Mouse (Mus musculus) midbrain, embryonic 15.5 days (tissue): ENCODE measurements around the gene Rnf121. TPM values are rescaled to one million over a fixed set of nuclear protein-coding genes. Genes with fewer than 3 reads are reported as not detected.

ENCODE experiments used
- ATAC-seq: fragments of 200-750 bp; cut with Nextera tagmentation; replicated peaks from 2 replicates; pipeline ENCODE4 v1.8.0; 2017; ENCODE audit warnings: moderate TSS enrichment
- H3K27ac ChIP-seq: fragments of 300-500 bp; sonication (generic); 2 replicates; pipeline ENCODE4 v1.5.1; 2015; ENCODE audit warnings: mild to moderate bottlenecking, inconsistent platforms
- H3K27me3 ChIP-seq: fragments of 300-500 bp; sonication (generic); replicated peaks from 2 replicates; pipeline ENCODE4 v1.6.1; 2015; ENCODE audit warnings: inconsistent platforms
- H3K36me3 ChIP-seq: fragments of 300-500 bp; sonication (generic); replicated peaks from 2 replicates; pipeline ENCODE4 v1.6.1; 2015; ENCODE audit warnings: inconsistent platforms
- H3K4me1 ChIP-seq: fragments of 300-500 bp; sonication (generic); 2 replicates; pipeline ENCODE4 v1.6.1; 2015; ENCODE audit warnings: inconsistent platforms
- H3K4me2 ChIP-seq: fragments of 300-500 bp; sonication (generic); 2 replicates; pipeline ENCODE4 v1.6.1; 2015; ENCODE audit warnings: inconsistent platforms, mild to moderate bottlenecking, moderate library complexity
- H3K4me3 ChIP-seq: fragments of 300-500 bp; sonication (generic); 2 replicates; pipeline ENCODE4 v1.5.1; 2015; ENCODE audit warnings: mild to moderate bottlenecking, inconsistent platforms
- H3K9ac ChIP-seq: fragments of 300-500 bp; sonication (generic); 2 replicates; pipeline ENCODE4 v1.6.1; 2015; ENCODE audit warnings: mild to moderate bottlenecking, inconsistent platforms
- H3K9me3 ChIP-seq: fragments of 300-500 bp; sonication (generic); 2 replicates; pipeline ENCODE4 v1.6.1; 2016; ENCODE audit warnings: inconsistent platforms
- WGBS: fragments of 180-500 bp; shearing (Covaris S2); methylation state at CpG from one replicate; pipeline ENCODE4 v1.1.7; 2015; ENCODE audit warnings: mixed read lengths; 5-methylcytosine and 5-hydroxymethylcytosine counted together
- polyA plus RNA-seq: library from polyadenylated mRNA; unstranded; fragments of >200 nt; fragmentation: Nextera tagmentation; extraction: Ambion mirVana; gene quantifications from 2 replicates; pipeline ENCODE4 v1.2.1, GENCODE M21; 2015

Rnf121 gene
- polyA plus RNA-seq, 1 experiment from 2014 or later = 34.2 TPM

- Histone ChIP-seq H3K36me3 (0 out of 2 replicates have a peak, but pooled peaks cover 3% of the 10 kb centered on the region), H3K27ac (0 out of 2 replicates have a peak overlapping the region, but pooled peaks have one; percentile 24), H3K27me3 (no peaks in the 10 kb centered on the region), H3K9ac (no peak overlapping the region), H3K9me3 (no peaks in the 10 kb centered on the region), H3K4me3 (no peak overlapping the region), H3K4me1 (peaks cover 28% of the 10 kb centered on the region), H3K4me2 (no peak overlapping the region)
- no peak for ATAC-seq
- WGBS = 76% methylated on average over 2 of the region's 2 CpGs
These were observed 90.8 kb downstream of the Rnf121 start for GRCm38 (mm10) chr7:101974505-101974904.

GRCm38 (mm10) chr7:101973730-101974129 lies 91.5 kb downstream of the Rnf121 start:
- no peaks in the 10 kb centered on the region for H3K9me3 ChIP-seq
- H3K9ac ChIP-seq = no peak overlapping the region
- no peak overlapping the region for H3K4me3 ChIP-seq
- ATAC-seq = no peak
- no peak overlapping the region for H3K4me2 ChIP-seq
- no peak overlapping the region for H3K27ac ChIP-seq
- peaks cover 32% of the 10 kb centered on the region for H3K4me1 ChIP-seq
- WGBS = 93% methylated on average over 3 of the region's 3 CpGs
- no peaks in the 10 kb centered on the region for H3K27me3 ChIP-seq
- 0 out of 2 replicates have a peak, but pooled peaks cover 3% of the 10 kb centered on the region for H3K36me3 ChIP-seq

- Histone ChIP-seq H3K27ac (peak overlapping the region; percentile 99), H3K4me1 (peaks cover 35% of the 10 kb centered on the region), H3K4me2 (peak overlapping the region; percentile 66), H3K4me3 (peak overlapping the region; percentile 72), H3K9ac (peak overlapping the region; percentile 96; the same call in 1 of the 2 replicates), H3K36me3 (no peaks in the 10 kb centered on the region), H3K27me3 (no peaks in the 10 kb centered on the region), H3K9me3 (no peaks in the 10 kb centered on the region)
- 60% methylated on average over 2 of the region's 2 CpGs for WGBS
- ATAC-seq = no peak
These were observed 93.5 kb downstream of the Rnf121 start for GRCm38 (mm10) chr7:101971721-101972120.

GRCm38 (mm10) chr7:101970821-101971461 lies 94.3 kb downstream of the Rnf121 start:
- Histone ChIP-seq H3K36me3 (no peaks in the 10 kb centered on the region), H3K4me1 (peaks cover 35% of the 10 kb centered on the region)
- WGBS = 2% methylated on average over 19 of the region's 19 CpGs

DNA sequence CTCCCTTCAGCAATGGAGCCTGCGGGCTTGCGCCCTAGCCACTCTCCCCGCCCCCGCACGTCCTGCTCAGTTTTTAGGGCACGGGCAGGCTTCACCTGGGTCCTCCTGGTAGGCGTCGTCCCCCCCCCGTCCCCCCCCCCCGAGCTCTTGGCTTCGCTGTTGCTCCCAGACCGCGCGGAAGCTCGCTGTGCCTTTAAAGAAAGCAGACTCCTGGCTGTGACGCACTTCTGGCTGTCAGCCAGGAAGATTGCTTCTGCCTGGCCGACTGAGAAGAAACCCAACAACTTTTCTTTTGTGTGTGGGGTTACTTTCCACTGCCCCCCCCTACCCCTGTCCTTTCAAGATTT lies 94.9 kb downstream of the Rnf121 start:
- Histone ChIP-seq H3K9me3 (no peaks in the 10 kb centered on the region), H3K4me2 (peak overlapping the region; percentile 66), H3K27ac (peak overlapping the region; percentile 99), H3K4me3 (peak overlapping the region; percentile 72), H3K36me3 (no peaks in the 10 kb centered on the region), H3K9ac (peak overlapping the region; percentile 96), H3K4me1 (peaks cover 35% of the 10 kb centered on the region), H3K27me3 (no peaks in the 10 kb centered on the region)
- ATAC-seq = peak; percentile 82; the same call in 1 of the 2 replicates
- WGBS = 1% methylated on average over 12 of the region's 17 CpGs

More at GRCm38 (mm10) chr7:101970821-101971461, 94.3 kb downstream of the Rnf121 start:
- H3K9ac ChIP-seq = peak overlapping the region; percentile 96
- H3K4me2 ChIP-seq = peak overlapping the region; percentile 66
- no peaks in the 10 kb centered on the region for H3K27me3 ChIP-seq
- ATAC-seq = peak; percentile 73
- peak overlapping the region; percentile 72 for H3K4me3 ChIP-seq
- H3K9me3 ChIP-seq = no peaks in the 10 kb centered on the region
- H3K27ac ChIP-seq = peak overlapping the region; percentile 99

DNA sequence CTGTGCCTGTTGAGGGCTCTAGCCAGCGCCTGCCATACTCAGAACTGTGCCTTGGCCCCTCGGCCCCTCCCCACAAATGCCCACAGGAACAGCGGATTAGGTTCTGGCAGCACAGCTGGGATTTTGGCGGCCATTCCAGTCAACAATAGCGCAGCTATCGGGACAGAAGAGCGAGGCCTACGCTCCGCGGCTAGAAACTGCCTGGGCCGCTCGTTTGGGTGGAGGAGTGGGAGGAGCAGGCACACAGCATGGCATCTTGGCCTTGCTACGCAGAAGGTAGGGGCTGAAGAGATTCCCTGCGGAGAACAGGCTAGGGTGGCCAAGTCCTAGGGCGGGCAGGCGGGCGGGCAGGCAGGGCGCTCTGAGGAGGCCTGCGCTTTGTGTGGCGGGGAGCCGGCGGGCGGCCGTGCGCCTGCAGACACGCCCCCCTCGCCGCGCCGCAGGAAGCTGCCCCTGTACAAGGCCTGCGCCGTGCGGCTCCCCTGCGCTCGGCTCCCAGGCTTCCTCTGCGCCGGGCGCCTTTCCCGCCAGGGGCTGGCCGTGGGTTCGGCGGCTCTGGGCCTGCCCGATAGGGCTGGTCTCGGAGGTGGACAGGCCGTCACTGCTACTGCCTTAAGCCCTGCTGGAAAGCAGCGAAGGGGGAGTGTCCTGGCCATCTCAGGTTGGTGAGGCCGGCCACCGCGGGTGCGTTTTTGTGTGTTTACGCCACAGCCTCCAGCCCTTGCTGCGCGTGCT lies 95.4 kb downstream of the Rnf121 start:
- Histone ChIP-seq H3K27ac (peak overlapping the region; percentile 99), H3K9me3 (no peaks in the 10 kb centered on the region), H3K4me3 (peak overlapping the region; percentile 72), H3K4me1 (peaks cover 35% of the 10 kb centered on the region), H3K4me2 (peak overlapping the region; percentile 66), H3K9ac (peak overlapping the region; percentile 96), H3K27me3 (no peaks in the 10 kb centered on the region), H3K36me3 (no peaks in the 10 kb centered on the region)
- WGBS = under 1% methylated on average over 53 of the region's 53 CpGs
- ATAC-seq = peak; percentile 91

Other genes with a start within 250 kb of the Rnf121 start
- gene Phox2a, start 247.2 kb downstream of the Rnf121 start, polyA plus RNA-seq = 0.10 and 0.55 TPM in 2 replicates
- 11.5 and 14.9 TPM in 2 replicates for gene Inppl1, start 227.2 kb downstream of the Rnf121 start, polyA plus RNA-seq
- 2.3 and 2.8 TPM in 2 replicates for gene Folr2, start 208.3 kb downstream of the Rnf121 start, polyA plus RNA-seq
- gene Anapc15, start 201.8 kb downstream of the Rnf121 start, polyA plus RNA-seq = 76.9 and 78.1 TPM in 2 replicates
- 17.4 and 18.8 TPM in 2 replicates for gene Folr1, start 194.7 kb downstream of the Rnf121 start, polyA plus RNA-seq
- gene Lamtor1, start 159.6 kb downstream of the Rnf121 start, polyA plus RNA-seq = 154 and 164 TPM in 2 replicates
- gene Tomt, start 159.1 kb downstream of the Rnf121 start, polyA plus RNA-seq = 0.29 and 0.54 TPM in 2 replicates
- gene Lrrc51, start 131.6 kb downstream of the Rnf121 start, polyA plus RNA-seq = 9.1 and 11.4 TPM in 2 replicates
- 50.9 and 53.1 TPM in 2 replicates for gene Numa1, start 131.4 kb downstream of the Rnf121 start, polyA plus RNA-seq
- 4.6 and 6.3 TPM in 2 replicates for gene Il18bp, start 46.8 kb downstream of the Rnf121 start, polyA plus RNA-seq
- gene Xndc1, start within 50 bp of the Rnf121 start, polyA plus RNA-seq = 29.6 and 29.8 TPM in 2 replicates
- 1.00 and 1.3 TPM in 2 replicates for gene Xntrpc, start 244 bp upstream of the Rnf121 start, polyA plus RNA-seq
- gene Trpc2, start 17.6 kb upstream of the Rnf121 start, polyA plus RNA-seq = not detected in 2 replicates
- 0.36 and 0.37 TPM in 2 replicates for gene Art1, start 36.3 kb upstream of the Rnf121 start, polyA plus RNA-seq
- gene Art5, start 44.0 kb upstream of the Rnf121 start, polyA plus RNA-seq = 0.34 and 0.65 TPM in 2 replicates
- not detected in 2 replicates for gene Chrna10, start 51.4 kb upstream of the Rnf121 start, polyA plus RNA-seq
- gene Nup98, start 144.7 kb upstream of the Rnf121 start, polyA plus RNA-seq = 19.6 and 21.5 TPM in 2 replicates
- gene Pgap2, start 144.7 kb upstream of the Rnf121 start, polyA plus RNA-seq = 59.2 and 59.5 TPM in 2 replicates
- gene Rhog, start 190.6 kb upstream of the Rnf121 start, polyA plus RNA-seq = 15.1 and 16.1 TPM in 2 replicates
- gene Stim1, start 202.3 kb upstream of the Rnf121 start, polyA plus RNA-seq = 12.6 and 13.1 TPM in 2 replicates